Mouse (Mus musculus) spleen, postnatal 4 days (tissue): Measurements from ENCODE around the gene Ints11.

Experiments used
- DNase-seq, 2 experiments: peaks; one replicate each; pipeline ENCODE4 v3.0.0; 2022; ENCODE audit warnings: low spot score in 2 of 2

The Ints11 gene

GRCm38 (mm10) chr4:155869317-155870033 is at the start of gene Ints11, which contains the start of gene Cptp:
Gene Ints11 (plus strand): TSS chr4:155869546.
Gene Cptp (minus strand): TSS chr4:155869440.
- DNase-seq, result peak; percentile 97 to 98

GRCm38 (mm10) chr4:155821025-155821424 is 48.3 kb upstream of the Ints11 start:
- no peak for DNase-seq

DNA sequence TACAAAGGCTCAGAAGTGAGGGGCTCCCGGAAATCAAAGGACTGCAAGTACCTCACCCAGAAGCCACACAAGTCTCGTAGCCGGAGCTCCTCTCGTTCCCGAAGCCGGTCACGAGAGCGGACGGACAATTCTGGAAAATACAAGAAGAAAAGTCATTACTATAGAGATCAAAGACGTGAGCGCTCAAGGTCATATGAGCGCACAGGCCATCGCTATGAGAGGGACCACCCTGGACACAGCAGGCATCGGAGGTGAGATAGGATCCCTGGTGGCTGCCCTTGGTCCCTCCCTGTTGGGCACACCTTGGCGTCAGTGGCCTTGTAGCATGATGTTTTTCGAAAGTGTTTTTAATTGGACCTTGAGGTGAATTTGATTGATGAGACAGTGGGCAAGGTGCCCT is 45.9 kb upstream of the Ints11 start:
- no peak for DNase-seq

- no peak for DNase-seq
Measured at GRCm38 (mm10) chr4:155829866-155830265, 39.5 kb upstream of the Ints11 start.

DNA sequence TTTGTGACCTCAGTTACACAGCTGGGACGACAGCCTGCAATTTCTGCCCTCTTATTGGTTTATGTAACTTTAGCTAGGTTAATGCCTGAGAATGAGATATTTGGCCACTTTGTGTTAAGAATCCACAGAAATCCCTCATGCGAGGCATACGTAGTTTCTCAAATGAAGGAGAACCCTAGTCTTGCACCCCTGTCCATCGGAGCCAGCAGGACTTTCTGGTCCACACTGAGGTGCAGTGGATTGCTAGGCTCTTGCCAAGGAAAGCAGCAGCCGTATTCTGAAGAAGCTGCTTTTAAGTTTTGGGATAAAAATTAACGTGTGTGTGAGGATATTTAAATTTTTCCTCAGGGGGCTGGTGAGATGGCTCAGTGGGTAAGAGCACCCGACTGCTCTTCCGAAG is 38.8 kb upstream of the Ints11 start:
- no peak for DNase-seq

GRCm38 (mm10) chr4:155831205-155831766 is 38.1 kb upstream of the Ints11 start, which contains the start of gene Aurkaip1:
Gene Aurkaip1 (plus strand): TSS chr4:155831272.
- peak; percentile 98 to 99 for DNase-seq

- peak in 1 of 2 experiments; percentile 79 for DNase-seq
Measured at GRCm38 (mm10) chr4:155831831-155832230, 37.5 kb upstream of the Ints11 start.

DNA sequence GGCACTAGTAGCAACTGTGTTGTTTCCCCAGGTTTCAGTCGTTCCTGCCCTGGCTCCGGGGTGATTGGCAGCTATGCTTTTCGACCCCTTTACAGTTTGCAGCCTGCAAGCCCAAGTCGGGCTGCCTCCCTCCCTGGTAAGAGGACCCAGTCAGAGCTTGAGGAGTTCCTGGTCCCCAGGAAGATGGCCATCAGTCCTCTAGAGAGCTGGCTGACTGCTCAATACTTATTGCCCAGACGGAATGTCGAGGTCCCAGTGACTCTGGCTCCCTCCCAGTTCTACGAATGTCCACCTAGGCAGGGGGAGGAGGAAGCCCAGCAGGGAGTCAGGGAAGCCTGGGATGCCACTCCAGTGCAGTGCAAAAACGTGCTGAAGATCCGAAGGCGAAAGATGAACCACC is 37.0 kb upstream of the Ints11 start:
- peak; percentile 24 to 68 for DNase-seq

GRCm38 (mm10) chr4:155833234-155833633 is 36.1 kb upstream of the Ints11 start:
- DNase-seq, result peak; percentile 17 to 61

GRCm38 (mm10) chr4:155833836-155834235 is 35.5 kb upstream of the Ints11 start:
- peak; percentile 68 to 81 for DNase-seq

GRCm38 (mm10) chr4:155837404-155838010 is 31.8 kb upstream of the Ints11 start:
- peak in 1 of 2 experiments; percentile 12 for DNase-seq

DNA sequence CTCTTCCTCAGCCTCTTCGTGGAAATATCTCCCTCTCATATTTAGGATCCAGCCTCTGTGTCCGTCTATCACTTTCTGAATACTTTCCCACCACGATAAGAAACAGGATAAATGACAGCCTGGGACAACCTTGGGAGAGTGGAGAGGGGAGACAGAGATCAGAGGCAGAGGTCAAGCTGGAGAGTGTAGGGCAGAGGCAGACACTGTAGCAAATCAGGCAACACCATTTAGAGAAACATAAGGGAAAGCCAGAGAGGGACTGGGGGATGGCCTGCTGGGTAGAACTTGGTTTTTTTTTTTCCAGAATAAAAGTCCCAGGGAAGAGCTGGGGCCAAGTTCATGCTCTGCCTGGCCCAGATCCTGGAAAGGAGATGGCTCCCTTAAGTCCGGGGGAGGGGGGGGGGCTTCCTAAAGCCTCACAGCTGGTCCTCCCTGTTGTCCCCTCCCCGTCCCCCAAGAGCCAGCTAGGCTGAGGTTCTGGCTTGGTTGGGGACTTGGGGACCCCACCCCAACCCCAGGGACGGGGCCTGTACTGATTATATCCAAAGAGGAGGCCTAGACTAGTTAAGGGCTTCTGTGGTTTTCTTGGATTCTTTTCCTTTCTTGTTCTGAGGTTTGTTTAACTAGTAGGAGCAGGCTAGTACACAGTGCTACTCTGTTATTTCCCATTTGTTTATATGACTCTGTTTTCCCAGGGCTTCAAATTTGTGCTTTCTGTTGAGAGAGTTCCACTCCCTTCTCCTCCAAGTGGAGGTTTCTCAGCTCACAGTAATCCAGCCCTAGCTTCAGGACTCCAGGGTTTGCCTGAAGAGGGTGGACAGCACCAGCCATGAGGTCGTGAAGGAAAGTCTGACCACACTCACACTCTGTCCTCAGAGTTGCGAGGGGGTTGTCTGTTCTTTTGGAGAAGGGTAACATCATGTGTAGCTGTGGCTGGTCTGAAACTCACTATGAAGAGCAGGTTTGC is 30.9 kb upstream of the Ints11 start:
- no peak for DNase-seq

- peak; percentile 36 to 67 for DNase-seq
Measured at GRCm38 (mm10) chr4:155839483-155839910, 29.8 kb upstream of the Ints11 start, which contains the start of gene Mxra8. Gene Mxra8 (plus strand): TSS chr4:155839680.

GRCm38 (mm10) chr4:155840076-155841002 is 29.0 kb upstream of the Ints11 start:
- no peak for DNase-seq

DNA sequence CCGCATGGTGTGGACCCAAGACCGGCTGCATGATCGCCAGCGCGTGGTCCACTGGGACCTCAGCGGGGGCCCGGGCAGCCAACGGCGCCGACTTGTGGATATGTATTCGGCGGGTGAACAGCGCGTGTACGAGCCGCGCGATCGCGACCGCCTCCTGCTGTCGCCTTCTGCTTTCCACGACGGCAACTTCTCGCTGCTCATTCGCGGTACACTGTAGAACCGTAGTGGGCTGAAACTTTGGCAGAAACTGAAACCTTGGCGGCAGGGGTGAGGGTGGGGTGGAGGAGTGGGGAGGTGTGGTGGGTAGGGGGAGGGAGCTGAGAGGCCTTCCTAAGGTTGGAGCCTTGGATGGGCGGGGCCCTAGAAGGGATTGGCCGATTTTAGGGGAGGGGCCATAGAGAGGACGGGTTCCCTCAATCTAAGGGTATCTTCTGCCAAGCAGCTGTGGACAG is 28.3 kb upstream of the Ints11 start:
- DNase-seq, result peak; percentile 50 to 81

DNA sequence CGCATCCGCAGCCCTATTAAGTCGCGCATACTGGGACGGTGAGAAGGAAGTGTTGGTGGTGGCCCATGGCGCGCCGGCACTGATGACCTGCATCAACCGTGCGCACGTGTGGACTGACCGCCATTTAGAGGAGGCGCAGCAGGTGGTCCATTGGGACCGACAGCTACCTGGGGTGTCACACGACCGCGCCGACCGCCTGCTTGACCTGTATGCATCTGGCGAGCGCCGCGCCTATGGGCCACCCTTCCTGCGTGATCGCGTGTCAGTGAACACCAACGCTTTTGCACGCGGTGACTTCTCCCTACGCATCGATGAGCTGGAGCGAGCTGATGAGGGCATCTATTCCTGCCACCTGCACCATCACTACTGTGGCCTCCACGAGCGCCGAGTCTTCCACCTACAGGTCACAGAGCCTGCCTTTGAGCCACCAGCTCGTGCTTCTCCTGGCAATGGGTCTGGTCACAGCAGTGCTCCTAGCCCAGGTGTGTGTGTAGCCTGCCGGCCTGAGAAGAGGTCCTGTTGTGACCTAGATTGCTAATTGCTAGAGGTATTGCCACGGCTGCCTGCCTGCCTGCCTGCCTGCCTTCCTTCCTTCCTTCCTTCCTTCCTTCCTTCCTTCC is 27.6 kb upstream of the Ints11 start:
- DNase-seq, result peak; percentile 16 to 69

- DNase-seq, result no peak
Measured at GRCm38 (mm10) chr4:155843231-155843630, 26.1 kb upstream of the Ints11 start.

DNA sequence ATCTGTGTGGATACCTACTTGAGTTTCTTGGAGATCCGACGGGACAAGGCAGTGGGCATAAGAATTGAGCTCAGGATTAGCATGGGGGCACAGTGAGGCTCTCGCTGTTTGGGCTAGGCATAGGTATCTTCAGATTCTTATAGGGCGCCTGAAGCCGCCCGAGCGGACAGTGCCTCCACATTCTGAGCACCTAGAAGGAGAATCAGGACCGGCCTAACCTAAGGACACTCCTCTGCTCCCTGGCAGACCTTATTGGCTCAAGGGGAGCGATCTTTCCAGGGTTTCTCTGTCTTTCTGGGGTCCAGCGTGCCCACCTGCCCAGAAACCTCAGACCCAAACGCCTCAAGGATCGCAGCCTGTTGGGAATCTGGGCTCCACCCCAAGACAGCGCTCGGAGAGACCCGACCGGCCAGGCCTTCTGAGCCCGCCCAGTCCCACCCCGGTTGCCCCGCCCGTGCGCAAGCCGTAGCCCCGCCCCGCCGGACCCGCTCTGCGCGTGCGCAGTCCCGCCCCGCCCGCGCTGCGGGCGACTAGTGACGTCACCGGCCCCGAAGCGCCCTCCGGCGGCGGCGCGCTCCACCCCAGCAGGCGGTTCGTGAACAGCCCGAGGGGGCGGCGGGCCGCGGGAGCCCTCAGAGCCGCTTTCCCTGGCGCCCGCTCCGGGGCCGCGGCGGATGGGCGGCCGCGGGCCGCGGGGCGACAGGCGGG is 22.3 kb upstream of the Ints11 start, which contains the start of gene Dvl1:
Gene Dvl1, plus strand, starts transcription at position 532 of the 708 bp plus-strand sequence.
- DNase-seq, result peak; percentile 97 to 100
